Mouse (Mus musculus) C2C12 (cell line): Measurements from ENCODE around the gene Rarg.

Experiments
- CEBPB ChIP-seq: IDR thresholded peaks from one replicate; pipeline ENCODE4 v1.6.1; 2011; ENCODE audit warnings: low read depth, mild to moderate bottlenecking, control low read depth, moderate library complexity
- CTCF ChIP-seq: IDR thresholded peaks from one replicate; pipeline ENCODE4 v1.5.1; 2011; ENCODE audit not compliant: control insufficient read depth, insufficient read depth, insufficient read length
- USF1 ChIP-seq: IDR thresholded peaks from one replicate; pipeline ENCODE4 v1.6.1; 2011; ENCODE audit warnings: low read depth, mild to moderate bottlenecking, control low read depth, moderate library complexity

DNA sequence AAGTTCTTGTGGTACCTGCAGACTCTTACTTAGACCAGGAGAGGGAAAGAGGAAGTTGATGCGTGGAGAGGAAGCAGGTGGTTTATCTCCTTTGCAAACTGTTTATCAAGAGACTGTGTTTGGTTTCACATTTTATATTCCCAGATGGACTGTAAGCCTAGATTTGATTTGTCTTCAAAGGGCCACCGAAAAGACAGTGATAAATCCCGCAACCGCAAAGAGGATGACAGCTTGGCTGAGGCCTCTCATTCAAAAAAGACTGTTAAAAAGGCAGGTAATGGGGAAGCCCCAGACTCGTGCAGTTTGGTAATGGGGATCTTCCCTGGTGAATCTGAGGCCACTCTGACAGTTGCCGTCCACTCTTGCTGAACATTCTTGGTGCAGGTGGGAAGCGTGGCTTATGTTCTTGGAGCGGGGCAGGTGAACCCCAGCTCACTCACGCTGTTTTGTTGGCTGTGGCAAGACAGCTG, 49.2 kb downstream of the Rarg start:
- no peak for TF ChIP-seq USF1
- TF ChIP-seq CTCF = no peak
- no peak for TF ChIP-seq CEBPB
